In genomic region chr5:27348181-27349095, GRCm38 (mm10) we compare ENCODE assay signal across 17 mouse cellular contexts.
DNase-seq lines count a peak whose midpoint lies in the region; ATAC-seq and TF ChIP-seq lines count a peak whose summit lies in the region.
"Had no signal": no experiment of that assay in that cellular context is flagged by ENCODE, and none has a peak within 500 bp of the region (broad histone marks: within the 10 kb centered on the region; RNA-seq: fewer than 3 reads in every experiment).

No protein-coding gene starts in this region.

- ATAC-seq in forebrain, embryonic 14.5 days, result peak; percentile 29; the same call in 1 of the 2 replicates
- ATAC-seq in forebrain, embryonic 15.5 days (replicated peaks), result no peak
- no peak for ATAC-seq in hindbrain, postnatal 0 days
- no peak for ATAC-seq in granulocyte monocyte progenitor cell, adult 5-6 weeks (replicated peaks; ENCODE audit: poor library complexity, severe bottlenecking)
- ATAC-seq: activated CD4-positive, CD25-positive, alpha-beta regulatory T cell, adult 4 months; intestine, embryonic 16.5 days had no signal

- H3K4me3 ChIP-seq in forebrain, embryonic 14.5 days (ENCODE audit: low read depth, low read length), result no peak overlapping the region
- no peak overlapping the region for H3K4me3 ChIP-seq in forebrain, embryonic 15.5 days
- H3K4me3 ChIP-seq in cerebellum, adult 2 months (replicated peaks; ENCODE audit: insufficient read depth, low read depth, low read length), result no peak overlapping the region
- no peak overlapping the region for H3K4me3 ChIP-seq in hindbrain, postnatal 0 days (ENCODE audit: low read length)
- H3K4me3 ChIP-seq: embryonic facial prominence, embryonic 13.5 days; limb, embryonic 13.5 days had no signal

- H3K4me1 ChIP-seq in forebrain, embryonic 14.5 days (ENCODE audit: control insufficient read depth, insufficient read depth, low read length), result 0 out of 2 replicates have a peak, but pooled peaks cover 4% of the 10 kb centered on the region
- peaks cover 7% of the 10 kb centered on the region for H3K4me1 ChIP-seq in forebrain, embryonic 15.5 days
- H3K4me1 ChIP-seq in cerebellum, adult 2 months (ENCODE audit: control insufficient read depth, insufficient read depth, low read length), result peaks cover 22% of the 10 kb centered on the region; the same call in 1 of the 2 replicates
- H3K4me1 ChIP-seq in hindbrain, postnatal 0 days (ENCODE audit: insufficient read depth, low read length), result peaks cover 16% of the 10 kb centered on the region
- H3K4me1 ChIP-seq: embryonic facial prominence, embryonic 13.5 days; limb, embryonic 13.5 days had no signal

- 53% methylated on average over 5 of the region's 5 CpGs for WGBS in forebrain, embryonic 14.5 days
- WGBS in forebrain, embryonic 15.5 days, result 48% methylated on average over 5 of the region's 5 CpGs
- WGBS in cerebellum, adult 2 months, result 8% methylated on average over 5 of the region's 5 CpGs
- WGBS in hindbrain, postnatal 0 days, result 27% methylated on average over 5 of the region's 5 CpGs

- H3K27ac ChIP-seq in forebrain, embryonic 14.5 days (ENCODE audit: low read depth, low read length), result 0 out of 2 replicates have a peak overlapping the region, but pooled peaks have one; percentile 1
- H3K27ac ChIP-seq in forebrain, embryonic 15.5 days (replicated peaks), result no peak overlapping the region
- peak overlapping the region; percentile 90 for H3K27ac ChIP-seq in cerebellum, adult 2 months (ENCODE audit: insufficient read depth, low read length)
- peak overlapping the region; percentile 43 for H3K27ac ChIP-seq in hindbrain, postnatal 0 days
- H3K27ac ChIP-seq: embryonic facial prominence, embryonic 13.5 days; limb, embryonic 13.5 days had no signal

- H3K9ac ChIP-seq in forebrain, embryonic 14.5 days (ENCODE audit: low read length), result no peak overlapping the region
- H3K9ac ChIP-seq in forebrain, embryonic 15.5 days (replicated peaks), result no peak overlapping the region
- H3K9ac ChIP-seq in hindbrain, postnatal 0 days (replicated peaks; ENCODE audit: low read length), result no peak overlapping the region
- H3K9ac ChIP-seq: embryonic facial prominence, embryonic 13.5 days; limb, embryonic 13.5 days; lung, embryonic 14.5 days had no signal

- no peaks in the 10 kb centered on the region for H3K36me3 ChIP-seq in forebrain, embryonic 14.5 days (ENCODE audit: control insufficient read depth, insufficient read depth, low read length)
- no peaks in the 10 kb centered on the region for H3K36me3 ChIP-seq in forebrain, embryonic 15.5 days
- H3K36me3 ChIP-seq in hindbrain, postnatal 0 days (ENCODE audit: insufficient read depth, low read length), result no peaks in the 10 kb centered on the region
- H3K36me3 ChIP-seq: embryonic facial prominence, embryonic 13.5 days; limb, embryonic 13.5 days had no signal

- DNase-seq in forebrain, embryonic 14.5 days (ENCODE audit: low spot score), result peak; percentile 37
- peak; percentile 64 for DNase-seq in adrenal gland, adult 8-10 months
- peak in 1 of 2 experiments; percentile 71 for DNase-seq in cerebellum, adult 2 months
- DNase-seq in hindbrain, postnatal 0 days (ENCODE audit: low spot score), result no peak
- no peak for DNase-seq in natural killer cell, adult 2 months (ENCODE audit: low spot score in 2 of 2)
- DNase-seq: heart, adult 18-20 months; heart, postnatal 10 days; kidney, postnatal 25 days; lung, embryonic 14.5 days; right cerebral cortex, postnatal 14 days; thymus, postnatal 14 days had no signal

- TF ChIP-seq CTCF in cerebellum, adult 2 months (IDR thresholded peaks at IDR 0.05; ENCODE audit: borderline replicate concordance, insufficient read depth, low read depth, low read length), result no peak
- no peak for TF ChIP-seq CTCF in hindbrain, postnatal 0 days (IDR thresholded peaks at IDR 0.05; ENCODE audit: low read depth)

- no peak overlapping the region for H3K4me2 ChIP-seq in forebrain, embryonic 14.5 days (ENCODE audit: low read length)
- H3K4me2 ChIP-seq in forebrain, embryonic 15.5 days (replicated peaks), result no peak overlapping the region
- H3K4me2 ChIP-seq in hindbrain, postnatal 0 days (ENCODE audit: low read depth, low read length), result no peak overlapping the region
- H3K4me2 ChIP-seq: embryonic facial prominence, embryonic 13.5 days; limb, embryonic 13.5 days; lung, embryonic 14.5 days had no signal

- H3K27me3 ChIP-seq in forebrain, embryonic 14.5 days (replicated peaks; ENCODE audit: control insufficient read depth, insufficient read depth, low read length), result no peaks in the 10 kb centered on the region
- no peaks in the 10 kb centered on the region for H3K27me3 ChIP-seq in forebrain, embryonic 15.5 days
- no peaks in the 10 kb centered on the region for H3K27me3 ChIP-seq in cerebellum, adult 2 months (ENCODE audit: control insufficient read depth, insufficient read depth, low read length)
- H3K27me3 ChIP-seq in hindbrain, postnatal 0 days (ENCODE audit: insufficient read depth, low read length), result no peaks in the 10 kb centered on the region
- H3K27me3 ChIP-seq: embryonic facial prominence, embryonic 13.5 days; limb, embryonic 13.5 days had no signal

- no peaks in the 10 kb centered on the region for H3K9me3 ChIP-seq in forebrain, embryonic 14.5 days (replicated peaks; ENCODE audit: control insufficient read depth, low read length)
- H3K9me3 ChIP-seq in forebrain, embryonic 15.5 days, result no peaks in the 10 kb centered on the region
- no peaks in the 10 kb centered on the region for H3K9me3 ChIP-seq in hindbrain, postnatal 0 days (ENCODE audit: low read length)
- H3K9me3 ChIP-seq: embryonic facial prominence, embryonic 13.5 days; limb, embryonic 13.5 days had no signal

- TF ChIP-seq POLR2A in cerebellum, adult 2 months (IDR thresholded peaks at IDR 0.05; ENCODE audit: borderline replicate concordance, insufficient read depth, low read length), result no peak

Comparison
In these comparisons a context has a peak if more than half of its experiments do, and no peak if none do; other contexts are left out.
1. DNase-seq: peak in forebrain, embryonic 14.5 days (single experiment) and adrenal gland, adult 8-10 months (single experiment); none in hindbrain, postnatal 0 days (single experiment) and natural killer cell, adult 2 months (0 of 2).